Mouse (Mus musculus): ENCODE measurements around the gene Grip2.

DNA sequence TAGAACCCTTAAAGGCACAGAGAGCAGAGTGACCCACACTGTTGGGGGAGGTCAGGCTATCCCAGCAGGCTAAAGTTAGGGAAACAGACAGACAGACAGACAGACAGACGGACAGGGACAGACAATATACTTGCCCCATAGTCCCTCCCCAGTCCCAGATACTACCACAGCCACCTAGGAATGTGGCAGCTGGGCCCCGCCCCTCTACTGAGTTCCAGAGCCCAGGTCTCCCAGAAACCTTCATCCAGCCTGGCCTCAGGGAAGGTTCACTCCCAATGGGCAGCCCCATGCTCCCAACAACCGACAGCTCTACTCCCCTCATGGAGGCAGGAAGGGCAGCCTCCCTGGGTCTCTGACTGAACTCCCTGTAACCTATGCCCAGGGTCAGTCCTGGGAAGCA is 31.4 kb downstream of the Grip2 start:
- TF ChIP-seq POLR2A (IDR thresholded peaks at IDR 0.05; ENCODE audit: extremely low read depth, insufficient read depth, low read length) (no peak), CTCF (IDR thresholded peaks at IDR 0.05; ENCODE audit: extremely low read depth, insufficient read depth, low read length) (no peak)
